Mouse (Mus musculus) liver, embryonic 12.5 days (tissue): Measurements from ENCODE around the gene Gal3st4. TPM values are rescaled to one million over a fixed set of nuclear protein-coding genes. Genes with fewer than 3 reads are reported as not detected.

Experiments used
- ATAC-seq: fragments of 200-750 bp; cut with Nextera tagmentation; 2 replicates; pipeline ENCODE4 v1.8.0; 2017; ENCODE audit warnings: moderate number of reproducible peaks, mild to moderate bottlenecking, moderate library complexity
- H3K27ac ChIP-seq: fragments of 300-500 bp; sonication (generic); 2 replicates; pipeline ENCODE4 v1.5.1; 2016; ENCODE audit warnings: mild to moderate bottlenecking
- H3K27me3 ChIP-seq: fragments of 300-500 bp; sonication (generic); replicated peaks from 2 replicates; pipeline ENCODE4 v1.6.1; 2016; ENCODE audit warnings: mild to moderate bottlenecking, moderate library complexity
- H3K36me3 ChIP-seq: fragments of 300-500 bp; sonication (generic); 2 replicates; pipeline ENCODE4 v1.6.1; 2016; ENCODE audit warnings: mild to moderate bottlenecking, moderate library complexity
- H3K4me1 ChIP-seq: fragments of 300-500 bp; sonication (generic); 2 replicates; pipeline ENCODE4 v1.6.1; 2016
- H3K4me2 ChIP-seq: fragments of 300-500 bp; sonication (generic); 2 replicates; pipeline ENCODE4 v1.6.1; 2016; ENCODE audit warnings: mild to moderate bottlenecking, moderate library complexity
- H3K4me3 ChIP-seq: fragments of 300-500 bp; sonication (generic); 2 replicates; pipeline ENCODE4 v1.5.1; 2016; ENCODE audit warnings: mild to moderate bottlenecking, moderate library complexity
- H3K9ac ChIP-seq: fragments of 300-500 bp; sonication (generic); 2 replicates; pipeline ENCODE4 v1.6.1; 2016; ENCODE audit warnings: mild to moderate bottlenecking, moderate library complexity
- H3K9me3 ChIP-seq: fragments of 300-500 bp; sonication (generic); replicated peaks from 2 replicates; pipeline ENCODE4 v1.6.1; 2016; ENCODE audit warnings: mild to moderate bottlenecking, moderate library complexity
- WGBS: fragments of 180-500 bp; shearing (Covaris S2); methylation state at CpG from one replicate; pipeline ENCODE4 v1.1.7; 2016; ENCODE audit not compliant: insufficient replicate concordance; 5-methylcytosine and 5-hydroxymethylcytosine counted together
- polyA plus RNA-seq: library from polyadenylated mRNA; unstranded; fragments of >200 nt; fragmentation: Nextera tagmentation; extraction: Ambion mirVana; gene quantifications from 2 replicates; pipeline ENCODE4 v1.2.1, GENCODE M21; 2016

Gal3st4 gene
- polyA plus RNA-seq, 1 experiment from 2014 or later, result 0.18 TPM

GRCm38 (mm10) chr5:138275216-138276050 lies 2.8 kb upstream of the Gal3st4 start:
- Histone ChIP-seq H3K9me3 (no peaks in the 10 kb centered on the region), H3K4me1 (peaks cover 31% of the 10 kb centered on the region), H3K27me3 (peaks cover 93% of the 10 kb centered on the region), H3K4me2 (peak overlapping the region; percentile 41), H3K36me3 (no peaks in the 10 kb centered on the region), H3K9ac (no peak overlapping the region), H3K27ac (no peak overlapping the region), H3K4me3 (no peak overlapping the region)
- no peak for ATAC-seq
- WGBS, result 39% methylated on average over 41 of the region's 41 CpGs

- H3K4me2 ChIP-seq, result no peak overlapping the region
- 50% methylated on average over 8 of the region's 8 CpGs for WGBS
- no peak overlapping the region for H3K4me3 ChIP-seq
- peaks cover 19% of the 10 kb centered on the region for H3K4me1 ChIP-seq
- no peak overlapping the region for H3K27ac ChIP-seq
- no peaks in the 10 kb centered on the region for H3K9me3 ChIP-seq
- no peak for ATAC-seq
- no peak overlapping the region for H3K9ac ChIP-seq
- peaks cover 92% of the 10 kb centered on the region for H3K27me3 ChIP-seq
- H3K36me3 ChIP-seq, result no peaks in the 10 kb centered on the region
Measured at GRCm38 (mm10) chr5:138274186-138274585, 1.5 kb upstream of the Gal3st4 start.

- Histone ChIP-seq H3K27ac (no peak overlapping the region), H3K36me3 (peaks cover 3% of the 10 kb centered on the region; the same call in 1 of the 2 replicates), H3K4me3 (no peak overlapping the region), H3K4me1 (peaks cover 11% of the 10 kb centered on the region; the same call in 1 of the 2 replicates), H3K27me3 (peaks cover 63% of the 10 kb centered on the region), H3K9ac (no peak overlapping the region), H3K4me2 (no peak overlapping the region), H3K9me3 (no peaks in the 10 kb centered on the region)
- no peak for ATAC-seq
- 45% methylated on average over 3 of the region's 3 CpGs for WGBS
Measured at GRCm38 (mm10) chr5:138271232-138271631, 1.4 kb downstream of the Gal3st4 start.

GRCm38 (mm10) chr5:138268980-138269379 lies 3.7 kb downstream of the Gal3st4 start:
- Histone ChIP-seq H3K27me3 (peaks cover 41% of the 10 kb centered on the region), H3K9me3 (no peaks in the 10 kb centered on the region), H3K4me1 (peaks cover 11% of the 10 kb centered on the region), H3K4me3 (no peak overlapping the region), H3K27ac (no peak overlapping the region), H3K4me2 (no peak overlapping the region), H3K36me3 (peaks cover 7% of the 10 kb centered on the region; the same call in 1 of the 2 replicates), H3K9ac (no peak overlapping the region)
- no peak for ATAC-seq
- 65% methylated on average over 4 of the region's 4 CpGs for WGBS

GRCm38 (mm10) chr5:138267114-138267513 lies 5.5 kb downstream of the Gal3st4 start:
- no peak overlapping the region for H3K4me3 ChIP-seq
- no peak overlapping the region for H3K27ac ChIP-seq
- H3K4me1 ChIP-seq, result peaks cover 24% of the 10 kb centered on the region
- no peak overlapping the region for H3K9ac ChIP-seq
- peaks cover 22% of the 10 kb centered on the region for H3K27me3 ChIP-seq
- ATAC-seq, result no peak
- 75% methylated on average over 3 of the region's 3 CpGs for WGBS
- H3K9me3 ChIP-seq, result no peaks in the 10 kb centered on the region
- H3K36me3 ChIP-seq, result peaks cover 9% of the 10 kb centered on the region
- H3K4me2 ChIP-seq, result no peak overlapping the region

GRCm38 (mm10) chr5:138265712-138266111 lies 6.9 kb downstream of the Gal3st4 start:
- H3K4me1 ChIP-seq, result peaks cover 38% of the 10 kb centered on the region
- no peak for ATAC-seq
- H3K27me3 ChIP-seq, result peaks cover 8% of the 10 kb centered on the region
- H3K36me3 ChIP-seq, result peaks cover 23% of the 10 kb centered on the region
- H3K27ac ChIP-seq, result no peak overlapping the region
- no peak overlapping the region for H3K4me3 ChIP-seq
- 83% methylated on average over 4 of the region's 4 CpGs for WGBS
- H3K9me3 ChIP-seq, result no peaks in the 10 kb centered on the region
- H3K4me2 ChIP-seq, result no peak overlapping the region
- no peak overlapping the region for H3K9ac ChIP-seq

GRCm38 (mm10) chr5:138264207-138264578 lies 8.4 kb downstream of the Gal3st4 start:
- H3K4me3 ChIP-seq, result peak overlapping the region; percentile 89
- ATAC-seq, result no peak
- H3K9ac ChIP-seq, result peak overlapping the region; percentile 96
- WGBS, result 10% methylated on average over 6 of the region's 6 CpGs
- H3K4me2 ChIP-seq, result peak overlapping the region; percentile 95
- no peaks in the 10 kb centered on the region for H3K27me3 ChIP-seq
- H3K36me3 ChIP-seq, result peaks cover 38% of the 10 kb centered on the region
- peaks cover 53% of the 10 kb centered on the region for H3K4me1 ChIP-seq
- H3K9me3 ChIP-seq, result no peaks in the 10 kb centered on the region
- peak overlapping the region; percentile 85; the same call in 1 of the 2 replicates for H3K27ac ChIP-seq

- peaks cover 60% of the 10 kb centered on the region for H3K4me1 ChIP-seq
Measured at GRCm38 (mm10) chr5:138263260-138264206, 9.1 kb downstream of the Gal3st4 start, which contains the start of gene BC037034. Gene BC037034 (minus strand): TSS chr5:138264033.

GRCm38 (mm10) chr5:138262582-138263240 lies 9.9 kb downstream of the Gal3st4 start:
- 31% methylated on average over 18 of the region's 18 CpGs for WGBS
- H3K4me1 ChIP-seq, result peaks cover 68% of the 10 kb centered on the region
- H3K27ac ChIP-seq, result peak overlapping the region; percentile 85
- no peak for ATAC-seq
- no peaks in the 10 kb centered on the region for H3K27me3 ChIP-seq
- H3K36me3 ChIP-seq, result peaks cover 51% of the 10 kb centered on the region
- peak overlapping the region; percentile 95 for H3K4me2 ChIP-seq
- no peaks in the 10 kb centered on the region for H3K9me3 ChIP-seq
- peak overlapping the region; percentile 96 for H3K9ac ChIP-seq
- peak overlapping the region; percentile 89 for H3K4me3 ChIP-seq

More at GRCm38 (mm10) chr5:138263260-138264206, 9.1 kb downstream of the Gal3st4 start, which contains the start of gene BC037034:
- Histone ChIP-seq H3K36me3 (peaks cover 44% of the 10 kb centered on the region), H3K9me3 (no peaks in the 10 kb centered on the region), H3K9ac (peak within 1 kb of the TSS; percentile 96), H3K4me2 (peak within 1 kb of the TSS; percentile 95), H3K4me3 (peak within 1 kb of the TSS; percentile 89), H3K27ac (peak within 1 kb of the TSS; percentile 85), H3K27me3 (no peaks in the 10 kb centered on the region)
- under 1% methylated on average over 70 of the region's 71 CpGs for WGBS
- peak; percentile 84 for ATAC-seq

- H3K4me1 ChIP-seq, result peaks cover 75% of the 10 kb centered on the region
- WGBS, result 47% methylated on average over 4 of the region's 4 CpGs
- peak overlapping the region; percentile 85 for H3K27ac ChIP-seq
- peak overlapping the region; percentile 96 for H3K9ac ChIP-seq
- ATAC-seq, result no peak
- peak overlapping the region; percentile 89 for H3K4me3 ChIP-seq
- peak overlapping the region; percentile 95 for H3K4me2 ChIP-seq
- H3K36me3 ChIP-seq, result peaks cover 56% of the 10 kb centered on the region
- no peaks in the 10 kb centered on the region for H3K27me3 ChIP-seq
- H3K9me3 ChIP-seq, result no peaks in the 10 kb centered on the region
Measured at GRCm38 (mm10) chr5:138262001-138262400, 10.6 kb downstream of the Gal3st4 start.

- peak overlapping the region; percentile 85 for H3K27ac ChIP-seq
- peak overlapping the region; percentile 45 for H3K9ac ChIP-seq
- peak overlapping the region; percentile 89 for H3K4me3 ChIP-seq
- H3K4me2 ChIP-seq, result peak overlapping the region; percentile 95
- H3K27me3 ChIP-seq, result no peaks in the 10 kb centered on the region
- peak; percentile 55 for ATAC-seq
- H3K4me1 ChIP-seq, result peaks cover 87% of the 10 kb centered on the region
- no peaks in the 10 kb centered on the region for H3K9me3 ChIP-seq
- H3K36me3 ChIP-seq, result peaks cover 53% of the 10 kb centered on the region
- WGBS, result 38% methylated on average over 11 of the region's 11 CpGs
Measured at GRCm38 (mm10) chr5:138260834-138261233, 11.8 kb downstream of the Gal3st4 start.
